Mouse (Mus musculus) urinary bladder, postnatal 4 days (tissue): ENCODE data around the gene Pxylp1.

ENCODE experiments used
- DNase-seq, 2 experiments: peaks; one replicate each; pipeline ENCODE4 v3.0.0; 2021 to 2022; ENCODE audit warnings: low spot score in 2 of 2

The Pxylp1 gene

GRCm38 (mm10) chr9:96824026-96824425 lies 68.4 kb downstream of the Pxylp1 start:
- DNase-seq, result no peak

- DNase-seq, result no peak
Measured at GRCm38 (mm10) chr9:96823541-96823940, 68.9 kb downstream of the Pxylp1 start.

GRCm38 (mm10) chr9:96823005-96823404 lies 69.5 kb downstream of the Pxylp1 start:
- DNase-seq, result no peak

- no peak for DNase-seq
Measured at GRCm38 (mm10) chr9:96818822-96819481, 73.5 kb downstream of the Pxylp1 start.

GRCm38 (mm10) chr9:96818128-96818821 lies 74.2 kb downstream of the Pxylp1 start:
- no peak for DNase-seq

- no peak for DNase-seq
Measured at GRCm38 (mm10) chr9:96811996-96812395, 80.5 kb downstream of the Pxylp1 start.

GRCm38 (mm10) chr9:96800131-96800825 lies 92.2 kb downstream of the Pxylp1 start:
- DNase-seq, result no peak

- no peak for DNase-seq
Measured at GRCm38 (mm10) chr9:96797311-96797710, 95.2 kb downstream of the Pxylp1 start.

GRCm38 (mm10) chr9:96795399-96795928 lies 97.0 kb downstream of the Pxylp1 start:
- no peak for DNase-seq

- no peak for DNase-seq
Measured at GRCm38 (mm10) chr9:96794601-96795000, 97.9 kb downstream of the Pxylp1 start.

GRCm38 (mm10) chr9:96792543-96792942 lies 99.9 kb downstream of the Pxylp1 start:
- DNase-seq, result no peak

- DNase-seq, result no peak
Measured at GRCm38 (mm10) chr9:96790389-96791007, 102.0 kb downstream of the Pxylp1 start.

GRCm38 (mm10) chr9:96789906-96790305 lies 102.6 kb downstream of the Pxylp1 start:
- DNase-seq, result no peak

- DNase-seq, result no peak
Measured at GRCm38 (mm10) chr9:96787797-96788196, 104.7 kb downstream of the Pxylp1 start.

GRCm38 (mm10) chr9:96785871-96786342 lies 106.6 kb downstream of the Pxylp1 start:
- no peak for DNase-seq

GRCm38 (mm10) chr9:96785187-96785586 lies 107.3 kb downstream of the Pxylp1 start:
- DNase-seq, result no peak

GRCm38 (mm10) chr9:96783667-96784066 lies 108.8 kb downstream of the Pxylp1 start:
- no peak for DNase-seq

- no peak for DNase-seq
Measured at GRCm38 (mm10) chr9:96783258-96783657, 109.2 kb downstream of the Pxylp1 start.

- no peak for DNase-seq
Measured at GRCm38 (mm10) chr9:96782062-96782461, 110.4 kb downstream of the Pxylp1 start.
